Mouse (Mus musculus) thymus, adult 2 months (tissue): ENCODE data around the gene Tmem120a. TPM values are rescaled to one million over a fixed set of nuclear protein-coding genes. Genes with fewer than 3 reads are reported as not detected.

ENCODE experiments used
- DNase-seq: peaks from one replicate; pipeline ENCODE4 v3.0.0; 2021
- H3K27ac ChIP-seq: fragments of 200-500 bp; 2 replicates; pipeline ENCODE4 v1.5.1; 2012; ENCODE audit warnings: low read length, control low read depth; ENCODE audit not compliant: control insufficient read depth, insufficient read depth
- H3K27me3 ChIP-seq: fragments of 200-500 bp; 2 replicates; pipeline ENCODE4 v1.6.1; 2012; ENCODE audit warnings: mild to moderate bottlenecking, low read length, moderate library complexity, mixed read lengths; ENCODE audit not compliant: control insufficient read depth, insufficient read depth
- H3K36me3 ChIP-seq: fragments of 200-500 bp; 2 replicates; pipeline ENCODE4 v1.6.1; 2012; ENCODE audit warnings: mild to moderate bottlenecking, low read length, moderate library complexity; ENCODE audit not compliant: control insufficient read depth, insufficient read depth
- H3K4me1 ChIP-seq: fragments of 200-500 bp; replicated peaks from 2 replicates; pipeline ENCODE4 v1.6.1; 2012; ENCODE audit warnings: low read length; ENCODE audit not compliant: control insufficient read depth, insufficient read depth
- H3K4me3 ChIP-seq: fragments of 200-500 bp; 2 replicates; pipeline ENCODE4 v1.5.1; 2012; ENCODE audit warnings: mild to moderate bottlenecking, low read length, control low read depth, moderate library complexity; ENCODE audit not compliant: control insufficient read depth, insufficient read depth
- CTCF ChIP-seq: fragments of 200-500 bp; IDR thresholded peaks from 2 replicates; pipeline ENCODE4 v1.5.1; 2012; ENCODE audit warnings: mild to moderate bottlenecking, control low read depth, low read length, moderate library complexity, borderline replicate concordance; ENCODE audit not compliant: control insufficient read depth, poor library complexity, insufficient read depth; ENCODE audit errors: extremely low read depth
- POLR2A ChIP-seq: fragments of 200-500 bp; IDR thresholded peaks from 2 replicates; pipeline ENCODE4 v1.6.1; 2012; ENCODE audit warnings: mild to moderate bottlenecking, low read length, control low read depth, moderate library complexity; ENCODE audit not compliant: control insufficient read depth, poor library complexity, insufficient read depth; ENCODE audit errors: extremely low read depth
- WGBS: fragments of 180-500 bp; shearing (Covaris S2); methylation state at CpG from one replicate; pipeline ENCODE4 v1.1.7; 2018; 5-methylcytosine and 5-hydroxymethylcytosine counted together
- polyA plus RNA-seq: library from polyadenylated mRNA; depleted of rRNA; stranded (reverse); fragments of >200 nt; gene quantifications from 2 replicates; pipeline ENCODE4 v1.2.3, GENCODE M21; 2012

Tmem120a gene
- polyA plus RNA-seq, 1 experiment = 37.7 TPM

GRCm38 (mm10) chr5:135772519-135772918 lies 28.3 kb upstream of the Tmem120a start:
- Histone ChIP-seq H3K27ac (no peak overlapping the region), H3K36me3 (no peaks in the 10 kb centered on the region), H3K27me3 (no peaks in the 10 kb centered on the region), H3K4me3 (no peak overlapping the region), H3K4me1 (peaks cover 2% of the 10 kb centered on the region)
- no peak for TF ChIP-seq CTCF
- no peak for TF ChIP-seq POLR2A
- WGBS = 12% methylated on average over 3 of the region's 3 CpGs
- DNase-seq = no peak

DNA sequence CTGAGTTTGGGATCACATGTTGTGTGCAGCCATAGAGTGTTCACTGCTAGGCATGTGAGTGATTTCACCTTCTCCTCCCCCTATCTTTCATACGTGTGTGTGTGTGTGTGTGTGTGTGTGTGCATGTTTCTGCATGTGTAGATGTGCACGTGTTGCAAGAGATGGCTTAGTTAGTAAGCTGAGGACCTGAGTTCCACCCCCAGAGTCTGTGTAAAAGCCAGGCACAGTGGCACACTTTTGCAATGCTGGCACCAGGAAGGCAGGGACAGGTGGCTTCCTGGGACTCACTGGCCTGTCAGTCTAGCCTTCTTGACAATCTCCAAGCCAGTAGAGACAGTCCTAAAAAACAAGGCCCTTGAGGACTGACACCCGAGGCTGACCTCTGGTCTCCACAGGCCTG lies 20.7 kb upstream of the Tmem120a start:
- no peak for DNase-seq

DNA sequence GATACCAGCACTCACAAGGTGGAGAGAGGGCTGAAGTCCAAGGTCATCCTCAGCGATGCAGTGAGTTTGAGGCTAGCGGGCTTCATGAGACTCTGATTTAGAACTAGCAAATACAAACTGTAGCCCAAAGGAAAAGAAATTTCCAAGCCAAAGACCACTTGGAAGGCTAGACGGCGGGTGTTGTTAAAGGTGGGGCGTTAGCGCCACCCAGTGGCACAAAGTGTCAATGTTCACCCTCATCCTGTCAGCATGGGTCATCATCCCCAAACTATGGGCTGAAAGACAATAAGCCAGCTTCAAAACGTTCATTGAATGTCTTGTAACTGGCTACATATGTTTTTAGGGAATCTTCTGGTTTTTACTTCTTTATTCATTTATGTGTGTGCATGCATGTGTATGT lies 19.3 kb upstream of the Tmem120a start:
- no peak overlapping the region for H3K4me3 ChIP-seq
- no peaks in the 10 kb centered on the region for H3K27me3 ChIP-seq
- no peaks in the 10 kb centered on the region for H3K36me3 ChIP-seq
- WGBS = 4% methylated on average over 7 of the region's 7 CpGs
- H3K4me1 ChIP-seq = no peaks in the 10 kb centered on the region
- TF ChIP-seq POLR2A (no peak), CTCF (peak; percentile 47; the same call in 1 of the 2 replicates)
- no peak overlapping the region for H3K27ac ChIP-seq
- DNase-seq = peak; percentile 55

More for the DNA sequence above, 20.7 kb upstream of the Tmem120a start:
- Histone ChIP-seq H3K27ac (no peak overlapping the region), H3K36me3 (no peaks in the 10 kb centered on the region), H3K27me3 (no peaks in the 10 kb centered on the region), H3K4me3 (no peak overlapping the region), H3K4me1 (no peaks in the 10 kb centered on the region)
- TF ChIP-seq CTCF = no peak
- no peak for TF ChIP-seq POLR2A
- WGBS = 84% methylated on average over 3 of the region's 3 CpGs

- no peak for DNase-seq
- H3K36me3 ChIP-seq = no peaks in the 10 kb centered on the region
- TF ChIP-seq POLR2A = no peak
- TF ChIP-seq CTCF = no peak
- H3K4me3 ChIP-seq = no peak overlapping the region
- WGBS = 98% methylated on average over 3 of the region's 3 CpGs
- no peaks in the 10 kb centered on the region for H3K4me1 ChIP-seq
- H3K27ac ChIP-seq = no peak overlapping the region
- no peaks in the 10 kb centered on the region for H3K27me3 ChIP-seq
Measured at GRCm38 (mm10) chr5:135761881-135762280, 17.6 kb upstream of the Tmem120a start.

DNA sequence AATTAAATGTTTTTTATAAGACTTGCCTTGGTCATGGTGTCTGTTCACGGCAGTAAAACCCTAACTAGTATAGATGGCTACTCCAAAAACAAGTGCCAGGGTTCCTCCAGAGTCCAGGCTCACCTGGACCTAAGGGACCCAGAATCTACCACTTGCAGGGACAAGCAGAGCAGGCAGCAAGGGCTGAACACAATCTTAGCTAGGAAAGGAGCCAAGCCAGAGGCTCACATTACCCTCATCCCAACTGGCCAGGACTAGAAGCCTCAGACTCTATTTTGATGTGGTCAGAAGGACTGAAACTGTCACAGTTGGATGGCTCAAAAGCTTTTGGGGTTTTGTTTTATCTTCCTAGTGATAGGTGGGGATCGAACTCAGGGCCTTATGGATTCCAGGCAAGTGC lies 7.3 kb upstream of the Tmem120a start:
- Histone ChIP-seq H3K27me3 (no peaks in the 10 kb centered on the region), H3K36me3 (no peaks in the 10 kb centered on the region), H3K4me1 (no peaks in the 10 kb centered on the region), H3K27ac (no peak overlapping the region), H3K4me3 (no peak overlapping the region)
- WGBS = 86% methylated on average over 2 of the region's 2 CpGs
- TF ChIP-seq CTCF (no peak), POLR2A (no peak)
- no peak for DNase-seq

DNA sequence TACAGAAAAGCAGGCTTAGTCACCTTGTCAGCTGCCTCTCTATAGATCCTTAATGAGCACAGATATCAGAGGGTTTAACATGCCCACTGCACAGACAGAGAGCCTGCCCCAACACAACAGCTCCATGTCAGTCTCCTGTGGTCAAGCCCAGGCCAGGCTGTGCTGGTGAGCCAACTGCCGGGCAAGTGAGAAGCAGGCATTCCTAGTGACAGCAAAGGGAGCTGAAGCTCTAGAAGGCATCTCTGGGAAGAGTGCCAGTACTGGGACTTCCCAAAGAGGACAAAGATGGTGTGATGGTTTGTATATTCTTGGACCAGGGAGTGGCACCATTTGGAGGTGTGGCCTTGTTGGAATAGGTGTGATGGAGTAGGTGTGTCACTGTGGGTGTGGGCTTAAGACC lies 6.8 kb upstream of the Tmem120a start:
- DNase-seq = no peak
- no peaks in the 10 kb centered on the region for H3K36me3 ChIP-seq
- no peaks in the 10 kb centered on the region for H3K4me1 ChIP-seq
- H3K27ac ChIP-seq = no peak overlapping the region
- H3K4me3 ChIP-seq = no peak overlapping the region
- 94% methylated on average over 1 of the region's 1 CpGs for WGBS
- H3K27me3 ChIP-seq = no peaks in the 10 kb centered on the region
- TF ChIP-seq CTCF (no peak), POLR2A (no peak)

DNA sequence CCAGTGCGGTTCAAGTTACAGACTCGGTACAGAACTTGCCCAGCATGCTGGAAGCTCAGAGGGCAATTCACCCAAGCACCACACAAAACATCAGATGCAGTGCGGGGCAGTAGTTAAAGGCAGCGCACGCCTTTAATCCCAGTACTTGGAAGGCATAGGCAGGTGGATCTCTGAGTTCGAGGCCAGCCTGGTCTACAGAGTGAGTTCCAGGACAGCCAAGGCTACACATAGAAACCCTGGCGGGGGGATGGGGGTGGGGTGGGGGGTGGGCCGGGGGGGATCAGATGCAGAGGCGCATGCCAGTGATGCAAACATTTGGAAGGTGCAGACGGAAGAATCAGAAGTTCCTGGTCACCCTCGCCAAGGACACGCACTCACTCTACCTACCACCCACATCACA lies 494 bp upstream of the Tmem120a start:
- H3K4me1 ChIP-seq = peaks cover 9% of the 10 kb centered on the region
- WGBS = 46% methylated on average over 12 of the region's 12 CpGs
- no peak overlapping the region for H3K27ac ChIP-seq
- DNase-seq = no peak
- H3K4me3 ChIP-seq = peak overlapping the region; percentile 85
- TF ChIP-seq CTCF (no peak), POLR2A (no peak)
- H3K27me3 ChIP-seq = no peaks in the 10 kb centered on the region
- no peaks in the 10 kb centered on the region for H3K36me3 ChIP-seq
